Mouse (Mus musculus) embryonic fibroblast, embryonic 13.5 days (primary cell): ENCODE measurements around the gene Amz1.

ENCODE experiments used
- CTCF ChIP-seq: IDR thresholded peaks from 2 replicates; pipeline ENCODE4 v1.5.1; 2011; ENCODE audit warnings: mild to moderate bottlenecking, control low read depth, low read length, moderate library complexity, borderline replicate concordance; ENCODE audit not compliant: insufficient read depth
- POLR2A ChIP-seq: IDR thresholded peaks from 2 replicates; pipeline ENCODE4 v1.6.1; 2011; ENCODE audit warnings: low read depth, mild to moderate bottlenecking, control low read depth, low read length, moderate library complexity

DNA sequence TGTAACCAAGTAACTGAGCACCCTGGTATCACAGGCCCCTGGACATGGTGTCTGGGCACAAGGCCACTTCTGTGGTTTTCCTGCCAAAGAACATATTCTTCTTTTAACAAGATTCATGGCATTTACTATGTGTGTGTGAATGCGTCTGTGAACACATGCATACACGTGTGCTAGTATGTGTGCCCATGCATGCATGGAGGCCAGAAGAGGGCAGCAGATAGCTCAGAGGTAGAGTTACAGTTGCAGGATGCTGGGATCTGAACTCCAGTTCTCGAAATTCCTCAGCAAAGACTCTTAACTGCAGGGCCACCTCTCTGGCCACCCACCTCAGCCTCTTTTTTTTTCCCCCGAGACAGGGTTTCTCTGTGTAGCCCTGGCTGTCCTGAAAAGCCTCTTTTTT lies 59.6 kb downstream of the Amz1 start:
- peak; percentile 38; the same call in 1 of the 2 replicates for TF ChIP-seq CTCF
- TF ChIP-seq POLR2A = no peak
